Mouse (Mus musculus) limb, embryonic 13.5 days (tissue): ENCODE results near the gene Dennd2a. TPM values are rescaled to one million over a fixed set of nuclear protein-coding genes. Genes with fewer than 3 reads are reported as not detected.
"Not testable (repeated sequence)": the region's sequence is repeated elsewhere in the genome, so short reads cannot be mapped to it uniquely, and the experiment has no call there.

Experiments used
- ATAC-seq: fragments of 200-750 bp; cut with Nextera tagmentation; 2 replicates; pipeline ENCODE4 v1.8.0; 2017; ENCODE audit warnings: low read depth, moderate number of reproducible peaks, moderate TSS enrichment; ENCODE audit not compliant: low FRiP score
- H3K27ac ChIP-seq: fragments of 300-500 bp; sonication (generic); 2 replicates; pipeline ENCODE4 v1.5.1; 2015; ENCODE audit warnings: inconsistent platforms, mild to moderate bottlenecking, moderate library complexity
- H3K27me3 ChIP-seq: fragments of 300-500 bp; sonication (generic); 2 replicates; pipeline ENCODE4 v1.6.1; 2015; ENCODE audit warnings: mild to moderate bottlenecking, inconsistent platforms
- H3K36me3 ChIP-seq: fragments of 300-500 bp; sonication (generic); 2 replicates; pipeline ENCODE4 v1.6.1; 2015; ENCODE audit warnings: inconsistent platforms, mild to moderate bottlenecking, moderate library complexity
- H3K4me1 ChIP-seq: fragments of 300-500 bp; sonication (generic); 2 replicates; pipeline ENCODE4 v1.6.1; 2015; ENCODE audit warnings: inconsistent platforms
- H3K4me2 ChIP-seq: fragments of 300-500 bp; sonication (generic); replicated peaks from 2 replicates; pipeline ENCODE4 v1.6.1; 2015; ENCODE audit warnings: inconsistent platforms, mild to moderate bottlenecking, moderate library complexity
- H3K4me3 ChIP-seq: fragments of 300-500 bp; sonication (generic); 2 replicates; pipeline ENCODE4 v1.5.1; 2015; ENCODE audit warnings: moderate library complexity, mild to moderate bottlenecking, inconsistent platforms
- H3K9ac ChIP-seq: fragments of 300-500 bp; sonication (generic); 2 replicates; pipeline ENCODE4 v1.6.1; 2015; ENCODE audit warnings: mild to moderate bottlenecking, inconsistent platforms
- H3K9me3 ChIP-seq: fragments of 300-500 bp; sonication (generic); 2 replicates; pipeline ENCODE4 v1.6.1; 2016; ENCODE audit warnings: inconsistent platforms
- WGBS: fragments of 180-500 bp; shearing (Covaris S2); methylation state at CpG from one replicate; pipeline ENCODE4 v1.1.7; 2015; 5-methylcytosine and 5-hydroxymethylcytosine counted together
- polyA plus RNA-seq: library from polyadenylated mRNA; unstranded; fragments of >200 nt; fragmentation: Nextera tagmentation; extraction: Ambion mirVana; gene quantifications from 2 replicates; pipeline ENCODE4 v1.2.1, GENCODE M21; 2015

Gene Dennd2a
- polyA plus RNA-seq, 1 experiment from 2014 or later = 30.1 TPM

- Histone ChIP-seq H3K9ac (no peak overlapping the region), H3K4me1 (peaks cover 17% of the 10 kb centered on the region), H3K9me3 (peaks cover 4% of the 10 kb centered on the region), H3K4me3 (no peak overlapping the region), H3K36me3 (peaks cover 37% of the 10 kb centered on the region), H3K27me3 (no peaks in the 10 kb centered on the region), H3K27ac (no peak overlapping the region), H3K4me2 (no peak overlapping the region)
- ATAC-seq = no peak
- WGBS = 96% methylated on average over 11 of the region's 11 CpGs
Measured at GRCm38 (mm10) chr6:39460040-39460439, 97.6 kb downstream of the Dennd2a start.

- H3K4me2 ChIP-seq = no peak overlapping the region
- no peaks in the 10 kb centered on the region for H3K27me3 ChIP-seq
- no peak overlapping the region for H3K9ac ChIP-seq
- no peak for ATAC-seq
- peaks cover 4% of the 10 kb centered on the region for H3K9me3 ChIP-seq
- WGBS = 35% methylated on average over 8 of the region's 8 CpGs
- peaks cover 9% of the 10 kb centered on the region for H3K4me1 ChIP-seq
- no peak overlapping the region for H3K4me3 ChIP-seq
- H3K36me3 ChIP-seq = peaks cover 7% of the 10 kb centered on the region
- no peak overlapping the region for H3K27ac ChIP-seq
Measured at GRCm38 (mm10) chr6:39455339-39456160, 102.1 kb downstream of the Dennd2a start.

GRCm38 (mm10) chr6:39454616-39455015, 103.1 kb downstream of the Dennd2a start:
- no peak overlapping the region for H3K9ac ChIP-seq
- ATAC-seq = no peak

GRCm38 (mm10) chr6:39453564-39453963, 104.1 kb downstream of the Dennd2a start:
- WGBS = 93% methylated on average over 4 of the region's 4 CpGs

More at GRCm38 (mm10) chr6:39454616-39455015, 103.1 kb downstream of the Dennd2a start:
- H3K4me3 ChIP-seq = no peak overlapping the region
- H3K9me3 ChIP-seq = no peaks in the 10 kb centered on the region
- peaks cover 9% of the 10 kb centered on the region for H3K4me1 ChIP-seq
- H3K27ac ChIP-seq = no peak overlapping the region
- no peak overlapping the region for H3K4me2 ChIP-seq
- no peaks in the 10 kb centered on the region for H3K36me3 ChIP-seq
- 31% methylated on average over 2 of the region's 2 CpGs for WGBS
- no peaks in the 10 kb centered on the region for H3K27me3 ChIP-seq

DNA sequence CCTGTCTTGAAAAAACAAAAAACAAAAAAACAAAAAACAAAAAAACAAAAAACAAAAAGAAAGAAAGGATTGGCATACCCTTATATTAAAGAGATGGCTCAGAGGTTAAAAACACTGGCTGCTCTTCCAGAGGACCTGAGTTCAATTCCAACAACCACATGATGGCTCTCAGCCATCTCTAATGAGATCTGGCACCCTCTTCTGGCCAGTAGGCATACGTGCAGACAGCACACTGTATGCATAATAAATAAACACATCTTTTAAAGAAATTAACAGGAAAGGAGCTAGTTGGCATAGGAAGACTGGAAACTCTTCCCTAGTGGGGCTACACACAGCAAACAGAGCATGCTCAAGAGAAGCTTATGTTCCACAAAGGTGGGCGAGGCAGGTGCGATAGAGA, 106.6 kb downstream of the Dennd2a start:
- no peaks in the 10 kb centered on the region for H3K36me3 ChIP-seq
- peaks cover 9% of the 10 kb centered on the region for H3K4me1 ChIP-seq
- no peak overlapping the region for H3K4me2 ChIP-seq
- WGBS = 73% methylated on average over 3 of the region's 3 CpGs
- no peak overlapping the region for H3K9ac ChIP-seq
- ATAC-seq = no peak
- no peaks in the 10 kb centered on the region for H3K27me3 ChIP-seq
- no peaks in the 10 kb centered on the region for H3K9me3 ChIP-seq
- H3K4me3 ChIP-seq = no peak overlapping the region
- H3K27ac ChIP-seq = no peak overlapping the region

More at GRCm38 (mm10) chr6:39453564-39453963, 104.1 kb downstream of the Dennd2a start:
- no peak for ATAC-seq
- Histone ChIP-seq H3K27me3 (no peaks in the 10 kb centered on the region), H3K4me1 (peaks cover 9% of the 10 kb centered on the region), H3K4me3 (no peak overlapping the region), H3K27ac (no peak overlapping the region), H3K4me2 (no peak overlapping the region), H3K9ac (no peak overlapping the region), H3K9me3 (no peaks in the 10 kb centered on the region), H3K36me3 (no peaks in the 10 kb centered on the region)

DNA sequence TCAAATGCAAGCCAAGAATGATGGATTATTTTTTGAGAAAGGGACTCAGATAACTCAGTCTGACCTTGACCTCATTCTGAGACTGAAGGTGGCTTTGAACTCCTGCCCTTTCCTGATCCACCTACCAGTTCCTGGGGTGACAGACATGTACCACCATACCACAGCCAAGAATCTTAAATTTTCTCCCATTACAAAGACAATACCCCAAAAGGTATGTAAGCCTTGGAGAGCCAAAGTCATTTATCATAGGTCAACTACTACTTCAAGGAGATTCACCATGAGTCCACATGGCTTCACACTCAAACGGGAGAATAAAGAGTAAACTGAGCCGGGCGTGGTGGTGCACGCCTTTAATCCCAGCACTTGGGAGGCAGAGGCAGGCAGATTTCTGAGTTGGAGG, 107.1 kb downstream of the Dennd2a start:
- no peak overlapping the region for H3K4me3 ChIP-seq
- H3K27me3 ChIP-seq = no peaks in the 10 kb centered on the region
- H3K4me2 ChIP-seq = no peak overlapping the region
- WGBS = 96% methylated on average over 4 of the region's 4 CpGs
- H3K27ac ChIP-seq = no peak overlapping the region
- H3K4me1 ChIP-seq = peaks cover 5% of the 10 kb centered on the region; the same call in 1 of the 2 replicates
- H3K9me3 ChIP-seq = no peaks in the 10 kb centered on the region
- H3K9ac ChIP-seq = no peak overlapping the region
- no peaks in the 10 kb centered on the region for H3K36me3 ChIP-seq
- ATAC-seq = no peak

DNA sequence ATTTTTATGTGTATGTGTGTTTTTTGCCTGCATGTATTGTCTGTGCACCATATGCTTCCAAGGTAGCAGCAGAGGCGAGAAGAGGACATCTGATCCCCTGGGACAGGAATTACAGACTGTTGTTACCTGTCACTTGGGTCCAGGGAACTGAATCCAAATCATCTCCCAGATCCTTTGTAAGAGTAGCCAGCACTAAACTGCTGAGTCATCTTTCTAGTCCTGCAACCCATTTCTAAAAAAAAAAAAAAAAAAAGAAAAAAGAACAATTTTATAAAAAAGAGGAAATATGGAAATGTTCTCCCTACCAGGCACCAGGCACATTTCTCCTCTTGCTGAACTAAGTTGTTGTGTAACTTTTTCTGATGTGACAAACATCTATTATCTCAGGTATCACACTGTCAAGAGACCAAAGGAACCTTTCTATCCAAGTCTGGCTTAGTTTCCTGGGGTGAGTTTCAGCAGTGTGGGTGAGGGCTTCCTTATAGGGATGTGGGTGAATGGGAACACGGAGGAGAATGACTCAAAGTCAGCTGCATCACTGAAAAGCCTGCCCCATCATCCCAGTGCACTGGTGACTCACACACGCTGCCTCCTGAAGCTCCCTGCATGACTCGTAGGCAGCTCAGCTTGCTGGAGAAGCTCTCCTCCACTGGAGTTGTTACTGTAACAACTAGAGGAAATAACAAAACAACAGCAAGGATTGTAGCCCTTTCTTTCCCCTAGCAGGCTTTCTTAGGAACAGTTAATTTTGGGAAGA, 110.1 kb downstream of the Dennd2a start:
- no peaks in the 10 kb centered on the region for H3K27me3 ChIP-seq
- no peak overlapping the region for H3K9ac ChIP-seq
- no peak overlapping the region for H3K27ac ChIP-seq
- ATAC-seq = no peak
- no peaks in the 10 kb centered on the region for H3K4me1 ChIP-seq
- H3K4me2 ChIP-seq = no peak overlapping the region
- no peaks in the 10 kb centered on the region for H3K9me3 ChIP-seq
- WGBS = 57% methylated on average over 4 of the region's 4 CpGs
- H3K36me3 ChIP-seq = no peaks in the 10 kb centered on the region
- no peak overlapping the region for H3K4me3 ChIP-seq

DNA sequence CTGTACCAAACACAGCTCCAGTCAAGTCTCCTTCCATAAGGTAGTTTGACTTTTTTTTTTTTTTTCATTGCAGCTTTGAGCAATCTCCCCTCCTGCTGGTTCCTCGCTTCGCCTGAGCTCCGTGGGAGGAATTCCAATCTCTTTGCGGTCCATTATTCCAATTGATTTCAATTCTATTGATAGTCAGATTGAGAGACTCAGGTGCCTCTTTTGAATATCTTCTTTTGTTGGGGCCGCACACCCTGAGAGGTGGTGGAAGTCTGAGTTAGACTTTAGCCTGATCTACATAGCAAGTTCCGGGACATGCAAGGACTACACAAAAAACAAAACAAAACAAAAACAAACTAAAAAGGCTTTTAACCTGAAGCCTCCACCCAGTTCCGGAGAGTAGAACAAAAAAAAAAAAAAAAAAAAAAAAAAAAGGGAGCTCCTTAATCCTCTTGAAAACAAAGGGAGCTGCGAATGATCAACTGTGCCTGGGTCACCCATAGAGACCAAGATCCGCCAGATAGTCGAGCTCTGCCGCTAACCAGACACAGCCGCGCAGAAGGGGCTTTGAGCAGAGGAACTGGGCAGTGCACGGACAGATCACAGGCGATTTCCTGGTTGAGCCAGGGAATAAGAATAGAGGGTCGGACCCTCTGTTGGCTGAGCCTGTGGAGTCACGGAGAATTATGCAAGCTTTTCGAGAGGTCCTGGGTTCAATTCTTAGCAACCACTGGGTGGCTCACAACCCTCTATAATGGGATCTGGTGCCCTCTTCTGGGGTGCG, 111.7 kb downstream of the Dennd2a start:
- Histone ChIP-seq H3K9ac (no peak overlapping the region), H3K27ac (no peak overlapping the region), H3K36me3 (no peaks in the 10 kb centered on the region), H3K9me3 (no peaks in the 10 kb centered on the region), H3K4me2 (no peak overlapping the region), H3K4me1 (no peaks in the 10 kb centered on the region), H3K4me3 (no peak overlapping the region), H3K27me3 (no peaks in the 10 kb centered on the region)
- 27% methylated on average over 19 of the region's 19 CpGs for WGBS
- no peak for ATAC-seq

DNA sequence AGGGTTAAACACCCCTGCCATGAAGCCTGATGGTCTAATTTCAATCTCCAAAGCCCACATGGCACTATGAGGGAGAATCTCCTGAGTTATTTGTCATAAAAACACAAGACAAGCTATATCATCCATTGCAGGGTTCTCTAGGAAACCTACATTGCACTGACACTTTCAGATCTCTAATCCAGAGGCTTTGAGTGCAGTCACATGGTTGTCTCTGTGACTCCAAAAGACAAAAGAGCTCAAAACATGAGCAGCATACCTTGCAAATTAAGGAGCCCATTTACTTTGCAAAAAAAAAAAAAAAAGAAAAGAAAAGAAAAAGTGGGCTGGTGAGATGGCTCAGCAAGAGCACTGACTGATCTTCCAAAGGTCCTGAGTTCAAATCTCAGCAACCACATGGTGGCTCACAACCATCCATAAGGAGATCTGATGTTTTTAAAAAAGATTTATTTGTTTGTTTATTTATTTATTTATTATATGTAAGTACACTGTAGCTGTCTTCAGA, 114.8 kb downstream of the Dennd2a start:
- no peaks in the 10 kb centered on the region for H3K27me3 ChIP-seq
- no peak for ATAC-seq
- no peaks in the 10 kb centered on the region for H3K36me3 ChIP-seq
- H3K4me2 ChIP-seq = no peak overlapping the region
- H3K4me1 ChIP-seq = no peaks in the 10 kb centered on the region
- no peaks in the 10 kb centered on the region for H3K9me3 ChIP-seq
- no peak overlapping the region for H3K27ac ChIP-seq
- H3K9ac ChIP-seq = no peak overlapping the region
- no peak overlapping the region for H3K4me3 ChIP-seq

GRCm38 (mm10) chr6:39440207-39440606, 117.5 kb downstream of the Dennd2a start:
- no peaks in the 10 kb centered on the region for H3K36me3 ChIP-seq
- no peak for ATAC-seq
- no peak overlapping the region for H3K27ac ChIP-seq
- no peak overlapping the region for H3K9ac ChIP-seq
- no peaks in the 10 kb centered on the region for H3K9me3 ChIP-seq
- no peak overlapping the region for H3K4me3 ChIP-seq
- no peaks in the 10 kb centered on the region for H3K27me3 ChIP-seq
- no peaks in the 10 kb centered on the region for H3K4me1 ChIP-seq
- no peak overlapping the region for H3K4me2 ChIP-seq

GRCm38 (mm10) chr6:39437519-39437918, 120.1 kb downstream of the Dennd2a start:
- not testable (repeated sequence) for H3K9me3 ChIP-seq, ATAC-seq
- WGBS = 88% methylated on average over 6 of the region's 6 CpGs

GRCm38 (mm10) chr6:39435875-39436274, 121.8 kb downstream of the Dennd2a start:
- H3K4me3 ChIP-seq = no peak overlapping the region
- no peak overlapping the region for H3K27ac ChIP-seq
- 82% methylated on average over 5 of the region's 5 CpGs for WGBS
- no peaks in the 10 kb centered on the region for H3K4me1 ChIP-seq
- no peaks in the 10 kb centered on the region for H3K27me3 ChIP-seq
- H3K36me3 ChIP-seq = no peaks in the 10 kb centered on the region
- H3K4me2 ChIP-seq = no peak overlapping the region
- no peak overlapping the region for H3K9ac ChIP-seq
- no peak for ATAC-seq
- no peaks in the 10 kb centered on the region for H3K9me3 ChIP-seq

More at GRCm38 (mm10) chr6:39437519-39437918, 120.1 kb downstream of the Dennd2a start:
- H3K9ac ChIP-seq, H3K36me3 ChIP-seq, H3K4me3 ChIP-seq, H3K27ac ChIP-seq, H3K4me2 ChIP-seq, H3K4me1 ChIP-seq, H3K27me3 ChIP-seq: not testable (repeated sequence)
